18 mouse cellular contexts compared by ENCODE assay signal in genomic region chr8:70850132-70850845, GRCm38 (mm10). TPM values are rescaled to one million over a fixed set of nuclear protein-coding genes. Genes with fewer than 3 reads are reported as not detected.
"Had no signal": no experiment of that assay in that cellular context is flagged by ENCODE, and none has a peak within 500 bp of the region (broad histone marks: within the 10 kb centered on the region; RNA-seq: fewer than 3 reads in every experiment).

No protein-coding gene starts in this region.

- DNase-seq: gastrocnemius, postnatal 10 days; kidney, adult 11 months; kidney, adult 2 months; kidney, adult 9 months; kidney, postnatal 14 days; kidney, postnatal 36 days; layer of hippocampus, adult 9-11 months; layer of hippocampus, postnatal 36 days; left cerebral cortex, postnatal 4 days had no signal

- ATAC-seq: hindbrain, postnatal 0 days; intestine, embryonic 16.5 days; liver, embryonic 12.5 days had no signal

RNA-seq across cellular contexts. Expression of gene Il12rb1, which starts 42.0 kb away (rescaled TPM):
- total RNA-seq: gastrocnemius, postnatal 25 days; heart, postnatal 25 days; hindbrain, postnatal 0 days had no signal

RNA-seq across cellular contexts. Expression of gene Slc5a5, which starts 42.3 kb away (rescaled TPM):
- total RNA-seq: gastrocnemius, postnatal 25 days; heart, adult 18-20 months; heart, adult 8-10 months; heart, postnatal 25 days; hematopoietic stem cell, adult 5-6 weeks; liver, adult 2 months had no signal
